Mouse (Mus musculus): Measurements from ENCODE around the gene Fstl4.

- TF ChIP-seq POLR2A (IDR thresholded peaks at IDR 0.05; ENCODE audit: low read depth, low read length) (no peak), CTCF (conservative IDR thresholded peaks at IDR 0.05; ENCODE audit: insufficient read depth, insufficient read length, low read depth, low read length) (no peak)
These were observed 16.5 kb upstream of the Fstl4 start for GRCm38 (mm10) chr11:52747766-52748456.

All from kidney, adult 2 months (tissue).